Mouse (Mus musculus): ENCODE results near the gene Wdr83.
A peak's percentile ranks its signal among the peaks of the same experiment; 100 is the strongest.

Wdr83 gene

GRCm38 (mm10) chr8:85034764-85035163 is 46.3 kb downstream of the Wdr83 start:
- peak; percentile 53 for DNase-seq (ENCODE audit: low spot score)

- no peak for DNase-seq (ENCODE audit: low spot score)
Observed at GRCm38 (mm10) chr8:85033867-85034266, 47.2 kb downstream of the Wdr83 start.

- no peak for DNase-seq (ENCODE audit: low spot score)
Observed at GRCm38 (mm10) chr8:85032622-85033311, 48.3 kb downstream of the Wdr83 start.

GRCm38 (mm10) chr8:85029271-85029670 is 51.8 kb downstream of the Wdr83 start:
- no peak for DNase-seq (ENCODE audit: low spot score)

- DNase-seq (ENCODE audit: low spot score) = no peak
Observed at GRCm38 (mm10) chr8:85027922-85028321, 53.2 kb downstream of the Wdr83 start.

- DNase-seq (ENCODE audit: low spot score) = no peak
Observed at GRCm38 (mm10) chr8:85027516-85027855, 53.6 kb downstream of the Wdr83 start.

- peak; percentile 93 for DNase-seq (ENCODE audit: low spot score)
Observed at GRCm38 (mm10) chr8:85026670-85027515, 54.2 kb downstream of the Wdr83 start, which contains the start of gene Trir. TSS of gene Trir (plus strand) at chr8:85026823.

GRCm38 (mm10) chr8:85025098-85025932 is 55.8 kb downstream of the Wdr83 start, which contains the start of gene Asna1:
TSS of gene Asna1 (minus strand) at chr8:85025281.
- DNase-seq (ENCODE audit: low spot score) = peak; percentile 60

All from ovary, postnatal 14 days (tissue).